ENCODE assay signal across 8 mouse cellular contexts in the genomic region with DNA sequence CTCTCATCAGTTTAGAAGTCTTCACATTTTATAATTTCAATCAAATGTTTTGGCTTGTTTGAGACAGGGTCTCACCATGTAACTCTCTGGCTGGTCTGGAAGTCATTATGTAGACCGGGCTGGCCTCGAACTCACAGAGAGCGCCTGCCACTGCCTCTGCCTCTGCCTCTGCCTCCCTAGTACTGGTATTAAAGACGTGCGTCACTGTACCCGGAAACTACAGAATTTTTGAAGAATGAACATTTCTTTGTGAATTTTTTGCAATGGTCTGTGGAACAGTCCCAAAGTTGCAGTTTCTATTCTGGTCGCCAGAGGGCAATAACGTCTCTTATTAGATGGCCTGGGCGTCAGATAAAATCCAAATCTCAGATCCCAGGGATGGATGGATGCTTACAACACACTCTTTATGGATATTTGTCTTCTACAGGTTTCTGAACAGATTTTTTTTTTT. TPM values are rescaled to one million over a fixed set of nuclear protein-coding genes. Genes with fewer than 3 reads are reported as not detected.
DNase-seq lines count a peak whose midpoint lies in the region.

No protein-coding gene starts in this region.

- DNase-seq in adrenal gland, adult (ENCODE audit: inconsistent age in 2 of 2, low spot score in 1 of 2), result peak; percentile 84 to 95
- DNase-seq in adrenal gland, postnatal 4 days (ENCODE audit: low spot score in 2 of 2), result no peak
- peak; percentile 72 for DNase-seq in cerebellum, adult 8-10 months
- peak; percentile 71 to 91 for DNase-seq in frontal cortex, adult 2 months (ENCODE audit: extremely low spot score in 1 of 2, low spot score in 1 of 2)
- DNase-seq in hindlimb bud, embryonic 11.5 days (ENCODE audit: extremely low spot score, low read depth, low spot score), result peak; percentile 82
- DNase-seq in left cerebral cortex, postnatal 14 days (ENCODE audit: low spot score in 2 of 2), result peak; percentile 86 to 90
- DNase-seq in mesoderm, embryonic 11.5 days (ENCODE audit: low read depth, low spot score), result peak; percentile 92
- peak; percentile 69 for DNase-seq in spleen, adult 12 weeks (ENCODE audit: low spot score)

- intact Hi-C loops in left cerebral cortex, postnatal 14 days (cut with DNase I), result loop anchor here (2.0 kb wide), 1 partner anchor 14 kb away; no protein-coding TSS in a partner anchor

RNA-seq across cellular contexts. Expression of gene Plekhg2, which starts 0.8 kb away (rescaled TPM):
- total RNA-seq in adrenal gland, postnatal 4 days (2021), result 10 to 100 TPM; 39.3 to 47.2 TPM
- polyA plus RNA-seq in frontal cortex, adult 2 months (2012; rRNA removed), result 4.3 and 6.3 TPM in 2 replicates
- total RNA-seq in left cerebral cortex, postnatal 14 days (2021), result 10 to 100 TPM; 10.1 to 10.3 TPM

RNA-seq across cellular contexts. Expression of gene Zfp36, which starts 6.9 kb away (rescaled TPM):
- 10 to 100 TPM; 12.0 to 13.3 TPM for total RNA-seq in adrenal gland, postnatal 4 days (2021)
- polyA plus RNA-seq in frontal cortex, adult 2 months (2012; rRNA removed), result 3.1 and 3.9 TPM in 2 replicates
- 1 to 10 TPM; 1.5 to 3.3 TPM for total RNA-seq in left cerebral cortex, postnatal 14 days (2021)

RNA-seq across cellular contexts. Expression of gene Med29, which starts 19.4 kb away (rescaled TPM):
- total RNA-seq in adrenal gland, postnatal 4 days (2021), result 10 to 100 TPM; 24.2 to 26.1 TPM
- polyA plus RNA-seq in frontal cortex, adult 2 months (2012; rRNA removed), result 32.8 and 39.2 TPM in 2 replicates
- 10 to 100 TPM; 18.0 to 19.8 TPM for total RNA-seq in left cerebral cortex, postnatal 14 days (2021)

RNA-seq across cellular contexts. Expression of gene Paf1, which starts 19.6 kb away (rescaled TPM):
- 10 to 100 TPM; 71.8 to 93.4 TPM for total RNA-seq in adrenal gland, postnatal 4 days (2021)
- 149 and 182 TPM in 2 replicates for polyA plus RNA-seq in frontal cortex, adult 2 months (2012; rRNA removed)
- 10 to 100 TPM; 59.9 to 60.0 TPM for total RNA-seq in left cerebral cortex, postnatal 14 days (2021)

RNA-seq across cellular contexts. Expression of gene Rps16, which starts 22.7 kb away (rescaled TPM):
- total RNA-seq in adrenal gland, postnatal 4 days (2021), result 1,000 to 10,000 TPM; 1,647 to 1,689 TPM
- 618 and 661 TPM in 2 replicates for polyA plus RNA-seq in frontal cortex, adult 2 months (2012; rRNA removed)
- total RNA-seq in left cerebral cortex, postnatal 14 days (2021), result 100 to 1,000 TPM; 481 to 507 TPM

Comparison
In these comparisons a context has a peak if more than half of its experiments do, and no peak if none do; other contexts are left out.
1. DNase-seq: peak in adrenal gland, adult (2 of 2), cerebellum, adult 8-10 months (single experiment), frontal cortex, adult 2 months (2 of 2), hindlimb bud, embryonic 11.5 days (single experiment), left cerebral cortex, postnatal 14 days (2 of 2), mesoderm, embryonic 11.5 days (single experiment) and spleen, adult 12 weeks (single experiment); none in adrenal gland, postnatal 4 days (0 of 2).